Mouse (Mus musculus) cerebellum, adult 9-10 months (tissue): ENCODE results near the gene Cxcl13.
"Not testable (repeated sequence)": the region's sequence is repeated elsewhere in the genome, so short reads cannot be mapped to it uniquely, and the experiment has no call there.

Experiments
- DNase-seq: peaks from one replicate; pipeline ENCODE4 v3.0.0; 2022

Cxcl13 gene

GRCm38 (mm10) chr5:95956651-95957050 lies at the start of gene Cxcl13:
Gene Cxcl13, plus strand, starts transcription at chr5:95956951.
- DNase-seq: no peak

- DNase-seq: no peak
Observed at GRCm38 (mm10) chr5:95911006-95911405, 45.7 kb upstream of the Cxcl13 start.

- no peak for DNase-seq
Observed at GRCm38 (mm10) chr5:95918491-95918890, 38.3 kb upstream of the Cxcl13 start.

GRCm38 (mm10) chr5:95924023-95924422 lies 32.7 kb upstream of the Cxcl13 start:
- DNase-seq: no peak

- no peak for DNase-seq
Observed at GRCm38 (mm10) chr5:95925204-95925930, 31.4 kb upstream of the Cxcl13 start.

GRCm38 (mm10) chr5:95925931-95926263 lies 30.9 kb upstream of the Cxcl13 start:
- no peak for DNase-seq

- no peak for DNase-seq
Observed at GRCm38 (mm10) chr5:95935035-95935434, 21.7 kb upstream of the Cxcl13 start.

GRCm38 (mm10) chr5:95936068-95936467 lies 20.7 kb upstream of the Cxcl13 start:
- no peak for DNase-seq

- no peak for DNase-seq
Observed at GRCm38 (mm10) chr5:95937129-95937528, 19.6 kb upstream of the Cxcl13 start.

GRCm38 (mm10) chr5:95938044-95938625 lies 18.6 kb upstream of the Cxcl13 start:
- no peak for DNase-seq

GRCm38 (mm10) chr5:95940682-95941221 lies 16.0 kb upstream of the Cxcl13 start:
- no peak for DNase-seq

GRCm38 (mm10) chr5:95941562-95941961 lies 15.2 kb upstream of the Cxcl13 start:
- no peak for DNase-seq

- no peak for DNase-seq
Observed at GRCm38 (mm10) chr5:95945120-95945519, 11.6 kb upstream of the Cxcl13 start.

GRCm38 (mm10) chr5:95946344-95946743 lies 10.4 kb upstream of the Cxcl13 start:
- DNase-seq: no peak

GRCm38 (mm10) chr5:95948641-95949040 lies 8.1 kb upstream of the Cxcl13 start:
- no peak for DNase-seq

GRCm38 (mm10) chr5:95949946-95950701 lies 6.6 kb upstream of the Cxcl13 start:
- peak; percentile 39 for DNase-seq

- no peak for DNase-seq
Observed at GRCm38 (mm10) chr5:95964940-95965339, 8.2 kb downstream of the Cxcl13 start.

GRCm38 (mm10) chr5:95966621-95967020 lies 9.9 kb downstream of the Cxcl13 start:
- DNase-seq: no peak

- peak; percentile 36 for DNase-seq
Observed at GRCm38 (mm10) chr5:95970845-95971244, 14.1 kb downstream of the Cxcl13 start.

- no peak for DNase-seq
Observed at GRCm38 (mm10) chr5:95972208-95972607, 15.5 kb downstream of the Cxcl13 start.

GRCm38 (mm10) chr5:95973806-95974205 lies 17.1 kb downstream of the Cxcl13 start:
- DNase-seq: not testable (repeated sequence)

- no peak for DNase-seq
Observed at GRCm38 (mm10) chr5:95976299-95976698, 19.5 kb downstream of the Cxcl13 start.

- DNase-seq: no peak
Observed at GRCm38 (mm10) chr5:95983797-95984486, 27.2 kb downstream of the Cxcl13 start.
